Mouse (Mus musculus) bone marrow, adult 2 months (tissue): ENCODE data around the gene Lrrc4c. TPM values are rescaled to one million over a fixed set of nuclear protein-coding genes. Genes with fewer than 3 reads are reported as not detected.

Experiments
- H3K27ac ChIP-seq: fragments of 200-500 bp; 2 replicates; pipeline ENCODE4 v1.5.1; 2012; ENCODE audit warnings: low read depth, mild to moderate bottlenecking, control low read depth, inconsistent platforms, low read length; ENCODE audit not compliant: control insufficient read depth, poor library complexity, insufficient read depth
- H3K4me1 ChIP-seq: fragments of 200-500 bp; 2 replicates; pipeline ENCODE4 v1.6.1; 2011; ENCODE audit warnings: low read length; ENCODE audit not compliant: control insufficient read depth, insufficient read depth
- H3K4me3 ChIP-seq: fragments of 200-500 bp; replicated peaks from 2 replicates; pipeline ENCODE3; 2011; ENCODE audit warnings: mild to moderate bottlenecking, low read depth, low read length, control low read depth; ENCODE audit not compliant: control insufficient read depth
- CTCF ChIP-seq: fragments of 200-500 bp; IDR thresholded peaks from 2 replicates; pipeline ENCODE4 v1.5.1; 2011; ENCODE audit warnings: low read length, control low read depth; ENCODE audit not compliant: control insufficient read depth, insufficient read depth
- POLR2A ChIP-seq: fragments of 200-500 bp; IDR thresholded peaks from 2 replicates; pipeline ENCODE4 v1.6.1; 2011; ENCODE audit warnings: low read depth, mild to moderate bottlenecking, control low read depth, low read length, borderline replicate concordance; ENCODE audit not compliant: control insufficient read depth
- WGBS: fragments of 180-500 bp; shearing (Covaris S2); methylation state at CpG from one replicate; pipeline ENCODE4 v1.1.7; 2018; 5-methylcytosine and 5-hydroxymethylcytosine counted together
- polyA plus RNA-seq: library from polyadenylated mRNA; stranded (reverse); fragments of >200 nt; gene quantifications from 2 replicates; pipeline ENCODE4 v1.2.4, GENCODE M21; 2011; ENCODE audit warnings: low replicate concordance; ENCODE audit not compliant: missing spikeins, insufficient read depth, insufficient read length

Gene Lrrc4c
- polyA plus RNA-seq, 1 experiment = not detected

GRCm38 (mm10) chr2:97413066-97413465 lies 1095.1 kb downstream of the Lrrc4c start:
- Histone ChIP-seq H3K4me3 (no peak overlapping the region), H3K27ac (no peak overlapping the region), H3K4me1 (no peaks in the 10 kb centered on the region)
- 65% methylated on average over 1 of the region's 1 CpGs for WGBS
- TF ChIP-seq POLR2A (no peak), CTCF (no peak)

- WGBS = 69% methylated on average over 8 of the region's 8 CpGs
- Histone ChIP-seq H3K27ac (no peak overlapping the region), H3K4me3 (no peak overlapping the region), H3K4me1 (no peaks in the 10 kb centered on the region)
- no peak for TF ChIP-seq POLR2A
- TF ChIP-seq CTCF = no peak
Observed at GRCm38 (mm10) chr2:97414416-97415362, 1096.7 kb downstream of the Lrrc4c start.

- WGBS = 85% methylated on average over 1 of the region's 1 CpGs
- TF ChIP-seq CTCF (no peak), POLR2A (no peak)
- no peak overlapping the region for H3K4me3 ChIP-seq
- H3K4me1 ChIP-seq = no peaks in the 10 kb centered on the region
- no peak overlapping the region for H3K27ac ChIP-seq
Observed at GRCm38 (mm10) chr2:97434140-97434539, 1116.2 kb downstream of the Lrrc4c start.

GRCm38 (mm10) chr2:97435616-97436015 lies 1117.6 kb downstream of the Lrrc4c start:
- Histone ChIP-seq H3K4me3 (no peak overlapping the region), H3K27ac (no peak overlapping the region), H3K4me1 (no peaks in the 10 kb centered on the region)
- WGBS = 88% methylated on average over 2 of the region's 2 CpGs
- no peak for TF ChIP-seq CTCF

GRCm38 (mm10) chr2:97437767-97438166 lies 1119.8 kb downstream of the Lrrc4c start:
- H3K4me1 ChIP-seq = no peaks in the 10 kb centered on the region
- H3K27ac ChIP-seq = no peak overlapping the region
- no peak overlapping the region for H3K4me3 ChIP-seq
- TF ChIP-seq POLR2A (no peak), CTCF (no peak)

- Histone ChIP-seq H3K4me3 (no peak overlapping the region), H3K4me1 (no peaks in the 10 kb centered on the region), H3K27ac (no peak overlapping the region)
- TF ChIP-seq CTCF = no peak
- TF ChIP-seq POLR2A = no peak
Observed at GRCm38 (mm10) chr2:97463573-97463972, 1145.6 kb downstream of the Lrrc4c start.

- WGBS = 2% methylated on average over 25 of the region's 25 CpGs
- Histone ChIP-seq H3K4me3 (no peak overlapping the region), H3K4me1 (no peaks in the 10 kb centered on the region), H3K27ac (no peak overlapping the region)
- TF ChIP-seq POLR2A (no peak), CTCF (peak; percentile 46; the same call in 1 of the 2 replicates)
Observed at GRCm38 (mm10) chr2:97466243-97466793, 1148.3 kb downstream of the Lrrc4c start.

GRCm38 (mm10) chr2:97467031-97467549 lies 1149.1 kb downstream of the Lrrc4c start:
- H3K27ac ChIP-seq = no peak overlapping the region
- WGBS = 4% methylated on average over 26 of the region's 26 CpGs
- no peak for TF ChIP-seq POLR2A
- TF ChIP-seq CTCF = no peak
- H3K4me1 ChIP-seq = no peaks in the 10 kb centered on the region
- H3K4me3 ChIP-seq = no peak overlapping the region
